Mouse (Mus musculus) A20 (cell line): ENCODE results near the gene AL732309.1.
"Not testable (repeated sequence)": the region's sequence is repeated elsewhere in the genome, so short reads cannot be mapped to it uniquely, and the experiment has no call there.

Experiments
- DNase-seq: peaks from one replicate; pipeline ENCODE4 v3.0.0-alpha.2; 2011; ENCODE audit warnings: low read depth, low spot score

AL732309.1 gene

DNA sequence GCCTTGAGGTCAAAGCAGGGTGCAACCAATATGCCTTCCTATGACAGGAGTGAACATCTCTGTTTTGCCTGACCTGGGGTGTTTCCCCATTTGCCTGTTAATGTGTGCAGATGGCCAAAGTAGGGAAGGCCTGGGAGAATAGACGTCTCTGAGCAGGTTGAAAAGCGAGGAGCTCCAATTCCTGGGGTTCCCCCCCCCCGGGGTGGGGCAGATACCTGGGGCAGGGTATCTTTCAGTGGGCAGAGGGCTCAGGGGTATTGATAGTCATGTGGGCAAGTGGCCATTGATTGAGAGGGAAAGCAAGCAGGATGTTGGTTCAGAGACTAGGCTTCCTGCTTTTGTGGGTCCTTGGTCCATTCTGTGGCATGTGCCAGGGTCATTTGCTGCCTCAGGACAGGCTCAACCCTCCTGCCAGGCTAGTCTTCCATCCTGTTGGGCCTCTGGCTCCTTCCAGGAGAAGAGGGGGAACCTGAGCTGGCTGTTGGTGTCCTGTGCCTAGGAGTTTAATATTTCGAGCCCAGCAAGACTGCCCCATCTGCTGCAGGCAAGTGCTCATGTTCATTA, 21.2 kb upstream of the AL732309.1 start:
- DNase-seq: no peak

DNA sequence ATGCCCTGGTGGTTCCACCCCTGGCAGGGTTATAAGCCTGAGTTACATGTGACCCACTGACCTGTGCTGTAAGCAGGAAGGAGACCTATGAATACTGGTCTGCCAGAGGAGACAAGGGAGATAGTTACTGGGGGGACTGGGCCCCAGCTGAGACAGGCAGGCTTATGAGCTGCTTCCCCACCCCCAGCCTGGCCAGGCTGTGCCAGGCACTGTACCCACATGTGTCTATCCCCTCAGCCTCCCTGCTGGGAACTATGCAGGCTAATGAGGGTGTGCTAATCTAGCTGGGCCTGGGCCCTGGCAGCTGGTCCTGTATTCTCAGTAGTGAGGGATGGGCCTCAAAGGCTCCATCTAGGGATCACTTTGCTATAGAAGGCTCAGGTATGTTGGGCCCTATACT, 20.6 kb upstream of the AL732309.1 start:
- DNase-seq: no peak

DNA sequence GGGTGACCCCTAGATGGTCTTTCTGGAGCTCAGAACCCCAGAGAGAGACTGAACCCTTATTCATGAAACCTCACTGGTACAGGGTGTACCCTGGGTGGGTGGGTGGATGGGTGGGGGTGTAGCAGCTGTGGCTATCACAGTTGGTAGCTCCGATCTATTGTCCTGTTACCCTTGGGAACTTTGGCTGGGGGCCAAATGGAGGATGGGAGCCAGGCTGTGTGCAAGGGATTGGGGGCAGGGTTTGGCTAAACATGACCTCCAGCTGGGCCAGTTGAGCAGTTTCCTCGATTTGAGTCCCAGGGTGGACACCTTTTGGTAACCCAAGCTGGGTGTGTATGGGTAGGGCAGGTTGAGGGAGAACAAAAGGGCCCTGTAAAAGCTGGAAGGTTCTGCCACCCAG, 20.1 kb upstream of the AL732309.1 start:
- no peak for DNase-seq

DNA sequence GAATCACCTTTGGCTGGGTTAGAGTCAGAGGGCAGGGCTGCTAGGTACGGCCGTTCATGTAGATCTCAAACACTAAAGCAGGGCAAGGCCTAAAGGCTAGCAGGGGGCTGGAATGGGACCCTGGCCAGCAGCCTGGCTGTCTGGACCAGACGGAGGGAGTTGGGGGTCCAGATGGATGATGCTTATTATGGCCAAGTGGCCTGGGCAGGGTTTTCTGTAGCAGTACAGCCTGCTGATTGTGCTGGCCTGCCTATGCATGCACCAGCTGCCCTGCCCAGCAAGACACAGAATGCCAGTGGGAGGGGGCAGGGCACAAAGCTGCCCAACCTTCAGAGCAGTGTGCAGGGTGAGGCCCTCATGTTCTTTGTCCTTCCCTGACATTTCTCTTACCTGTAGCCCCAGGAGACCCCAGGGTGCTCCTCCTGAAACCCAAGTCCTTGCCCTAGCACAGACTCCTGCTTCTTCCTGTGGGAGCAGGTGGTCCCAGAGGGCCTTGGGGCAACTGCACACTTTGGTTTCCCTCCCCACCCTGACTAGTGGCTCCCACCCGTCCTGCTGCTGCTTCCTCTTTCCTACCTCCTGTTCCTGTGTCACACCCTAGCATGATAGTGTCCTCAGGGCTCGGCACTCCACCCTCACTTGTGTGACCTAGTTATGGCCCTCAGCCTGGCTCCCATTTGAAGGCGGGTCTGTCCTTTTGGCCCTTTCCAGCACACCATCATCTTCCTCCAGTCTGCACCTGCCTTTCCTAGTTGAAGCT, 19.4 kb upstream of the AL732309.1 start:
- DNase-seq: peak; percentile 51

DNA sequence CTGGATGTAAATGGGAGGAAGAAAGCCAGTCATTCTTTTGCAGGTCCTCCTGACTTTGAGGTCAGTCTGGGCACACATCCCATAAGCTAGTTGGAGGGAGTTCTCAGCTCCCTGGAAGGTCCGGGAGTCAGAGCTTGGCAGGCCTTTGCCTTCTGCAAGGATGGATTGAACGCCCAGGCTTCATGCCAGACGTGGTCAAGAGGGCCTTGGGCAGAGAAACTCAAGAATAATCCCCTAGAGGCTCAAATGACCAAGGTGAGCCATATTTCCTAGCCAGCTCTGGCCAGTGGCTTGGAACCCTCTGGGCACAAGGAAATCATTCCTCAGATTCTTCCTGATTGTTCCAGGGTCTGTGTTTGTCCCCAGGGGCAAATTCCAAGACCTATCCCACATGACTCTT, 18.2 kb upstream of the AL732309.1 start:
- DNase-seq: no peak

DNA sequence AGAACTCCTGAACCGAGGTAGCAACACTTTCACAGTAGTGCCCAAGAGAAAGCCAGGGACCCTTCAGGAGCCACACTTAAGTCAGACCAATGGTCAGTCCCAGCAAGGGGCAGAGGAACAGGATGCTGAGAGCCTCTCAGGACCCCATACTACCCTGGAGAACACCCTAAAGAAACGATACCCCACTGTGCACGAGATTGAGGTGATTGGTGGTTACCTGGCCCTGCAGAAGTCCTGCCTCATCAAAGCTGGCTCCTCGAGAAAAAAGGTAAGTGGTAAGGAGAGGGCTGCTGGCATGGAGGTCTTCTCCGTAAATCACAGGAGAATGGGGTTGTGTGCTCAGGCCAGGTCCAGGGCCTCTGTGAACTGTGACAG, 17.6 kb upstream of the AL732309.1 start:
- DNase-seq: no peak

DNA sequence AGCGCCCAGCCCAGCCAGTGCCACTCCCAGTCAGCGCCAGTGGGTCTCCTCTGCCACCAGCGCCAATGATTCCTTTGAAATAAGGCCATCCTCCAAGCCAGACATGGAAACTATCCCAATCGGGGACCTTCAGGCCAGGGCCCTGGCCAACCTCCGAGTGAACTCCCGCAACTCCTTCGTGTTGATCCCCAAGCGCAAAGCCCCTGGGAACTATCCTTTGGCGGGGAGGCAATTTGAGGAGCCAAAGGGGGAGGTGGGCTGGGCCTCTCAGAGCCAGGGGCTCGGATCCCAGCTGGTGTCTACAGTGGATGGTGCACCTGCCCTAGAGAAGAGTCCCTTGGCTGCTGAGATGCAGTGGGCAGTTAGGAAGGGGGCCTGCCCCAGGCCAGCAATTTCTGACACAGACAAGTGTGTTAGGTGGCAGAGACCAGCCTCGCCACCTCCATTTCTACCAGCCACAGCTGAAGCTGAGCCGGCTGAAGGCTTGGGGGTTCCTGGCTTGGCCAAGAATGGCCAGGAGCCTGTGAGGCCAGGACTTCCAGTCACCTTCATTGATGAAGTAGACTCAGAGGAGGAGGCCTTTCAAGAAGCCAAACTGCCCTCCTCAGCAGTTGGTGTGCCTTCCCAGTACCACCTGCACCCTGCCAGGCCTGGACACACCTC, 17.1 kb upstream of the AL732309.1 start:
- no peak for DNase-seq

DNA sequence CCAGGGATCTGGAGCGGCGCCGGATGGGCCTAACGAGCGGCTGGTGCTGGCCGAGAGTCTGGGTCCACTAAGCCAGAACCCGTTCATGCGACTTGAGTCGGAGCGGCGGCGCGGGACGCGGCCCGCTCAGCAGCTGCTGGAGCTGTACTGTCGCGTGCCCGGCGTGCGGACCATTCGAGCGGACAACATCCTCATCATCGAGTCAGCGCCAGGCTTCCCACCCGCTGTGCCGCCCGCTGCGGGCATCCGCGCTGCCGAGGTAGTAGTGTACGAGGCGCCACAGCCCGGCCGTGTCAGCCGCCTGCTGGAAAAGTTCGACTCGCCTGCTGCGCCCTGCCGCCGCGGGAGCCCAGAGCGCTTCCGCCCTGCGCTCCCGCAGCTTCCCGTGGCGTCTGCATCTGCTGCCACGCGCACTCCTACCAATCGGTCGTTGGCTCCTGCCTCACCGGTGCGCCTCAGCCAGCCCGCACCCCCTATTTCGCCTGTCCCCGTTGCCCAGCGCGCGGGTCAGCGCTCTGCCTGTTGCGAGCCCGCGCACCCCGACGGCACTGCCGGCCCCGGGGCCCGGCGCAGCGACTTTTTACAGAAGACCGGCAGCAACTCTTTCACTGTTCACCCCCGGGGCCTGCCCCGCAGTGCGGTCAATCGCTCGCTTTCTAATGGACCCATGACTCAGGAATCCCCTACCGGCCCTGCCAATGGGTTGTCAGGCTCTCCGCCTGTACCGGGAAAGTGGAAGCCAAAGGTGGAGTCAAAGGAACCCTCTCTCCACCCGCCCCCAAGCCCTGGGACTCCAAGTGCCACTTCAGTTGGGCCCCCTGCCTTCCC, 16.3 kb upstream of the AL732309.1 start:
- peak; percentile 79 for DNase-seq

DNA sequence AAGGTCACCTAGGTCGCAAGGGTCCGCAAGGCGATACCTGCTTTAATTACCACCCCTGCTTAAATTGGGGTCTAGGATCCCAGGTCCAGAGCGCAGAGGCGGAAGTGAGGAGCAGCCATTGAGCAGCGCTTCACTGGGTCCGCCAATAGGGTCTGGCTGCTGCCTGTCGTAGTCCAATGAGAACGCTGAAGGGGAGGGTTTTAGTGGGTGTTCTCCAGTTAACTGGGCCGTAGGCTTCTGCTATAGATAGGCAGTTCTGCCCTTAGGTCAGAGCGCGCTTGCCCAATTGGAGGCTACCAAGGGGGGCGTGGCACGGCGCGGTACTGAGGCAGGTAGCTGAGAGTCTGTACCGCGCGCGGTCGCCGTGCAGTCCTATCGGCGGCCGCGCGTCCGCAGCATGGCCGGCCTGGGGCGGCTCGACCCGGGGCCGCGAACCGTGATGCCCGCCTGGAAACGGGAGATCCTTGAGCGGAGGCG, 15.7 kb upstream of the AL732309.1 start, which contains the start of gene Tprn:
TSS of gene Tprn (plus strand) at position 328 of the 477 bp plus-strand sequence.
- peak; percentile 98 for DNase-seq

DNA sequence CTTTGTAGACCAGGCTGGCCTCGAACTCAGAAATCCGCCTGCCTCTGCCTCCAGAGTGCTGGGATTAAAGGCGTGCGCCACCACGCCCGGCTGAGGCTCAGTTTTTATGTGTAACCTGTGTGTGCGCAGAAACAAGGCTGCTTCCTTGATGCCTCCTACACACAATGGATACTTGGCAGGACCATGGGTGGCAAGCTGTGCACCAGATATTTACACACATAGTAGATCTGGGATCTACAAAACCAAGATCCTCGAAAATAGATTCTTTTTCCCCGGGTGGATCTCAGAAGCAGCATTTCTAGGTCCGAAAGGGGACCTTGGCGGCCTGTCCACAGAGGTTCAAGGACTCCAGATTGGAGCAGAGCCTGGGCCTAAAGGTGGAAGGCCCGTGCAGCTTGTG, 15.2 kb upstream of the AL732309.1 start:
- DNase-seq: no peak

DNA sequence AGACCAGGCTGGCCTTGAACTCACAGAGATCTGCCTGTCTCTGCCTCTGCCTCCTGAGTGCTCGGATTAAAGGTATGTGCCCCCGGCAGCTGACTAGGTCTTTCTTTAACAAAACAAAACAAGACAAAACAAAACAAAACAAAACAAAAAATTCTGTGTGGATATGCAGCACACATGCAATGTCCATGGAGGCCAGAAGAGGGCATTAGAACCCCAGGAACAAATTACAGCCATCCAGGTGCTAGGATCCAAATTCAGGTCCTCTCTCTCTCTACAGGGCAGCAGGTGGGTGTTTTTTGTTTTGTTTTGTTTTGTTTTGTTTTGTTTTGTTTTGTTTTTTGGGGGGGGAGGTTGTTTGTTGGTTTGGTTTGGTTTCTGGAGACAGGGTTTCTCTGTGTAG, 12.2 kb upstream of the AL732309.1 start:
- peak; percentile 52 for DNase-seq

DNA sequence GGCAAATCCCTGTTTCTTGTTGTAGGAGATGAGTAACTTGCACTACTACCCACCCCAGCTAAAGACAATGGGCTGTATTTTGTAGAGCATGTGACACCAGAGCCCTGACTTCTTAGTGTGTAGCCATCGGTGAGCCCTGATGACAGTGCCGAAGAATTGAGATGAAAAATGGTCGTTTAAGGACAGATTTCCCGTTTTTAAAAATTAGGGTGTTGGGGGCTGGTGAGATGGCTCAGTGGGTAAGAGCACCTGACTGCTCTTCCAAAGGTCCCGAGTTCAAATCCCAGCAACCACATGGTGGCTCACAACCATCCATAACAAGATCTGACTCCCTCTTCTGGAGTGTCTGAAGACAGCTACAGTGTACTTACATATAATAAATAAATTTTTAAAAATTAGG, 10.6 kb upstream of the AL732309.1 start:
- not testable (repeated sequence) for DNase-seq

DNA sequence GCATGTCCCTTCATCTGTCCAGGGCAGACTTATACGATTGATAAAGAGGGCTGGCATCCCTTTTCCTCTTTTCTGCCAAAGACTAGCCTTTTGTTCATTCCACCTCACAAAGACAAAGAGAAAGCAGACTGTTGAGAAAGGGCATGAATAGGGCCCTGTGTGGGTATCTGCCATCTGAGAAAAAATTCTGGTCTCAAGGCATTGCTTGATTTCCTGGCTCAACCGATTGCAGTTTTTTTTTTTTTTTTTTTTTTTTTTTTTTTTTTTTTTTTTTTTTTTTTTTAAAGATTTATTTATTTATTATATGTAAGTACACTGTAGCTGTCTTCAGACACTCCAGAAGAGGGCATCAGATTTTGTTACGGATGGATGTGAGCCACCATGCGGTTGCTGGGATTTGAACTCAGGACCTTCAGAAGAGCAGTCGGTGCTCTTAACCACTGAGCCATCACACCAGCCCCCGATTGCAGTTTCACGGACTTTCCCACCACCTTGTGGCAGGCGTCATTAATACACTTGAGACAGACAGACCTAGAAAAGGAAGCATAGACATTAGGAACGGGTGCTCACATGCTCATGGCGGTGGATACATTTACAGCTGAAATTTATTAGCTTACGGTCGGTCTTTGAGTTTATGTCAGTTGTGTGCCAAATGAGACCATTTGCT, 9.9 kb upstream of the AL732309.1 start:
- peak; percentile 87 for DNase-seq

DNA sequence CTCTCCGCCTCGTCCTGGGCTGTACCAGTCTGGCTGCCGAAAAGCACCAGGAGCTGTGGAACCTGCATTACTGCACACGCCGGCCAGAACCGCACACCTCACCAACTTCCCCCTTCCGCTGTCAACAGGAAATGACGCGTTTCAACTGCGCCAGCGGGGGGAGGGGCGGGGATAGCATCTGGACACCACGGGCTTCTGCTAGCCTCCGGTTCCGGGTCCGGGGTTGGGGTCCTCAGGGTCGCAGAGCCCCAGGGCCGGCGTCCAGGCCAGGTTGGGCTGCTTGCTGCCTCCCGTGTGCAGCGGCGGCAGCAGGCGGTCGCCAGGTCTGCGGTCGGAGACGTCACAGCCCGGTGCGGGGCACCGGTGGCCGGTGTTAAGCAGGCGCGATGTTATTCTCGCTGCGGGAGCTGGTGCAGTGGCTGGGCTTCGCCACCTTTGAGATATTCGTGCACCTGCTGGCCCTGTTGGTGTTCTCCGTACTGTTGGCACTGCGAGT, 8.7 kb upstream of the AL732309.1 start, which contains the start of gene Tmem203:
TSS of gene Tmem203 (plus strand) at position 156 of the 496 bp plus-strand sequence.
- peak; percentile 94 for DNase-seq

DNA sequence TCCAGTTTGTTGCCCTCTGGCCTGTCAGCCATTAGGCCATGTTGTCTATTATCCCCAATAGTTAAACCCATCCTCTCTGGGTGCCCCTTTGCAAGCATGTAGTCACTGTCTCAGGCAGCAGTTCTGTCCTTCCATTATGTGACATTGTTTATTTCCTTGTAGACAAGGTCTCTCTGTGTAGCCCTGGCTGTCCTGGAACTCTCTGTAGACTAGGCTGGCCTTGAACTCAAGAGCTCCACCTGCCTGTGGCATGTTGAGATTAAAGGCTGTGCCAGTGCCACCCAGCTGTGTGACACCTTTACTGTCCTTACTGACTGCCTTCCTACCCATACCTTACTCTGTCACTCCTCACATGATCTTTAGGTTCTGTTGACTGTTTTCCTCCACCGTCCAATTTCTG, 5.7 kb upstream of the AL732309.1 start:
- DNase-seq: peak; percentile 58

DNA sequence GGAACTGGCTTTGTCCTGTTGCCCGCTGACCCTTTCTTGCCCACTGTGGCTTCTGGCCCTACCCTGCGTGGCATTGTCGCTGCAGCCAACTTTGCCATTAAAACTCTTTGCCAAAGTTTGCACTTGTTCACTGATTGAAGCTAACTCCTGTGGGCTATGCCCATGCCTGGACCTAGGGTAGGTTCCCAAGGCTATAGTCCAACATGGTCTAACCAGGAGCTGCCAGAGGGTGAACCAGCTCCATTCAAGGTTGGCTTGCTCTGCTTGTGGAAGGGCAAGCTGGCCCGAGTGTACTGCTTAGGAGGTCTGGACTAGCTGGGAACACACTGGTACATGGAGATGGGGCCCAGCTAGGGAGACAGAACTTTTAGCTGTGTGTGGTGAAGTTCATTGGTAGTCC, 2.5 kb downstream of the AL732309.1 start:
- no peak for DNase-seq

DNA sequence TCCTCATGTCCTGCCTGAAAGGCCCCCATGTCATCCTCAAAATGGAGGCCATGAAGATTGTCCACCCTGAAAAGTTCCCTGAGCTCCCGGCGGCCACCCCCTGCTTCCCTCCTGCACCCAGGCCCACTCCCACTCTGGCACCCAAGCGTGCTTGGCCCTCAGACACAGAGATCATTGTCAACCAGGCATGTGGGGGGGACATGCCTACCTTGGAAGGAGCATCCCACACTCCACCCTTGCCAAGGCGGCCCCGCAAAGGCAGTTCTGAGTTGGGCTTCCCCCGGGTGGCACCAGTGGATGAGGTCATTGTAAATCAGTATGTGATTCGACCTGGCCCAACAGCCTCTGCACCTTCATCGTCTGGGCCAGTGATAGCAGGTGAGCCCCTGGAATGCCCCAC, 3.3 kb downstream of the AL732309.1 start:
- no peak for DNase-seq

DNA sequence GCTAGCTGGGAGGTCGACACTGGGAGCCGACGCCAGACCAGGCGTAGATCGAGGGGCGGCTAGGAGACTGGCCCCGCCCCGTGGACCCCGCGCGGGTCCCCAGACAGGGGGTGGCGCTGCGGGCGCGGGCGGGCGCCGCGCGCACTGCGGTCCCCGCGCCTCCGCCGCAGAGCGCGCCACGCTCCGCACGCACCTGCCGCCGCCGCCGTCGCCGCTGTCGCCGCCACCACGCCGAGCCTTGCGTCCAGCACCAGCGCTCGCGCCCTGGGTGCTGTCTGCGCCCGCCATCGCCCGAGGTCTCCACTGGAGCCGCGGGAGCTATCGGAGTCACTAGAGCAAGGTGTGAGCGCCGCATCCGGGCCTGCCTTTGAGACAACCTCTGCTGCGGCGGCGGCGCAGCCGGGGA, 4.6 kb downstream of the AL732309.1 start, which contains the start of the genes Rnf208 and Cysrt1:
TSS of gene Rnf208 (plus strand) at position 155 of the 406 bp plus-strand sequence.
TSS of gene Cysrt1 (minus strand) at position 352 of the 406 bp plus-strand sequence.
- DNase-seq: peak; percentile 8

DNA sequence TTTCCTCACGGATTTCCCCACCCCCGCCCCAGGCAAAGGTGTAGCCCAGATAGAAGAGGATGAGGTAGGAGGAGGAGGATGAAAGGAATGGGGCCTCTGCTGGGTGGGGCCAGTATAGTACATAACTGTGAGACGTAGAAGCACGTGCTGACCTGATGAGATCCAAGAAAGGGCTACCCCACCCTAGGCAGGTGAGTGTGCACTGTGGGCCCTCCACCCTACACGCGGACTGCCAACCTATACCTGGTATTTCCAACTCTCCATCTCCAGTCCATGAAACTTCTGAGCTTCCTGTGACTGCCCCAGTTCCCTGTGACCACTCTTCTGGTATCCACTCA, 5.3 kb downstream of the AL732309.1 start:
- no peak for DNase-seq

DNA sequence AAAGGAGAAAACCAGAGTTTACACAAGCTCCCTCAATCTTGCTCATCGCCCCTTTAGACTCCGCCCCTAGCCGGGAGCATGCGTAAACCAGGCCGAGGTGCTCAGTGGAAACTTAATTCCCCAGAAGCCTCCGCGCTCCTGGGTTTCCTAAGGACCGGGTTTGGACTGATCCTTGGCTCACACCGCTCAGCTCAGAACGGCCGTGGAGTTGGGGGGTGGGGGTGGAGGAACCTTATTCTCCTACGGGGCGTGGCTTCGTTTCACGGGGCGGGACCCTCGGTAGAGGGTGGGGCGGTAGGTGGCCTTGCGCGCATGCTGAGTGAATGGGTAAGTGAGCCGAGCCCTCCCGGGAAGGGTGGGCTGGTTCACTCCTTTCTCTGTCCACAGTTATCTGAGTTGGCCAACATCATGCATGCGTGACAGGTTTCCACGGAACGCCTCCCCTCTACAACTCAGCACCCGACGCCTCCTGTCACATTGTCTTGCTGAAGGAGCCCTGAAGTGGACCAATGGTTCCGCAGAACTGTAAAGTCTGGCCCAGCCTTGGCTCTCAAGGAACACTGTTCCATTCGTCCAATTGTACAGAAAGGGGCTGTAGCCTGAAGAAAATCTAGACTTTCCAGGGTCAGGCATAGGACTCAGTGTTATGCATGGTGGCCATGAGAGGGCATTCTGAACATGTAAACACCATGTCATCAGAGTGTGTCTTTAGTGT, 5.8 kb downstream of the AL732309.1 start:
- peak; percentile 84 for DNase-seq
